Comparison of ENCODE assay signal across 7 mouse cellular contexts in the genomic region with DNA sequence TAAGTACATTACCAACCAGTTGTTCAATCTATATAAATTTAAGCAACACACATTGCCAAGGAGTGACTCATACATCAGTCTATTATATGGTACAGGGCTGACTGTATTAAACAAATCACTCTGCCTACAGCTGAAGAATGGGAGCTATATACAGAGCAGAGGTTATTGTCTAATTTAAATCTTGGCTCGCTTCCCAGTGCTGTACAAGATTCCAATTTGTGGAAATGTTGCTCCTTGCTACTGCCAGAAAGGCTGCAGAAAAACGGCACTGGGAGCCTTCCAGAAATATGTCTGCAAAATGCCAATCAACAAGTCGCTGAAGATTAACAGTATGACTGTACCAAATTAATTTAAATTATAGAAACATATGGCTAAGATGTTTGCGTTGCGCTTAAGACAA. TPM values are rescaled to one million over a fixed set of nuclear protein-coding genes. Genes with fewer than 3 reads are reported as not detected.
DNase-seq lines count a peak whose midpoint lies in the region; ATAC-seq lines count a peak whose summit lies in the region.

No protein-coding gene starts in this region.

- no peak overlapping the region for H3K4me3 ChIP-seq in limb, embryonic 11.5 days (ENCODE audit: low read depth, low read length)
- no peak overlapping the region for H3K4me3 ChIP-seq in limb, embryonic 10.5 days
- no peak overlapping the region for H3K4me3 ChIP-seq in forebrain, embryonic 13.5 days
- no peak overlapping the region for H3K4me3 ChIP-seq in intestine, embryonic 15.5 days (replicated peaks)
- H3K4me3 ChIP-seq in midbrain, embryonic 14.5 days (replicated peaks; ENCODE audit: low read depth, low read length): no peak overlapping the region

- no peak overlapping the region for H3K4me2 ChIP-seq in limb, embryonic 11.5 days (ENCODE audit: low read depth, severe bottlenecking)
- peak overlapping the region; percentile 45 for H3K4me2 ChIP-seq in forebrain, embryonic 13.5 days
- no peak overlapping the region for H3K4me2 ChIP-seq in intestine, embryonic 15.5 days (replicated peaks)
- peak overlapping the region; percentile 41 for H3K4me2 ChIP-seq in midbrain, embryonic 14.5 days (ENCODE audit: low read length)

- peak; percentile 76; the same call in 1 of the 2 replicates for ATAC-seq in limb, embryonic 11.5 days (ENCODE audit: insufficient number of reproducible peaks, low FRiP score, low TSS enrichment, low read depth)
- peak; percentile 93 for ATAC-seq in forebrain, embryonic 13.5 days
- ATAC-seq in intestine, embryonic 15.5 days: peak; percentile 91
- peak; percentile 77; the same call in 1 of the 2 replicates for ATAC-seq in midbrain, embryonic 14.5 days (ENCODE audit: low FRiP score, low TSS enrichment)

- peaks cover 3% of the 10 kb centered on the region; the same call in 1 of the 2 replicates for H3K9me3 ChIP-seq in limb, embryonic 11.5 days (ENCODE audit: control insufficient read depth, low read length)
- peaks cover 4% of the 10 kb centered on the region; the same call in 1 of the 2 replicates for H3K9me3 ChIP-seq in limb, embryonic 10.5 days (replicated peaks)
- H3K9me3 ChIP-seq in forebrain, embryonic 13.5 days (replicated peaks): no peaks in the 10 kb centered on the region; the same call in 1 of the 2 replicates
- H3K9me3 ChIP-seq in intestine, embryonic 15.5 days: no peaks in the 10 kb centered on the region
- H3K9me3 ChIP-seq in midbrain, embryonic 14.5 days (ENCODE audit: control insufficient read depth, low read length): no peaks in the 10 kb centered on the region

- WGBS in limb, embryonic 11.5 days: 74% methylated on average over 5 of the region's 5 CpGs
- WGBS in limb, embryonic 10.5 days: 91% methylated on average over 5 of the region's 5 CpGs
- 18% methylated on average over 5 of the region's 5 CpGs for WGBS in forebrain, embryonic 13.5 days
- 29% methylated on average over 5 of the region's 5 CpGs for WGBS in intestine, embryonic 15.5 days
- WGBS in midbrain, embryonic 14.5 days: 28% methylated on average over 5 of the region's 5 CpGs

- H3K4me1 ChIP-seq in limb, embryonic 11.5 days (ENCODE audit: control insufficient read depth, insufficient read depth, low read length): no peaks in the 10 kb centered on the region
- H3K4me1 ChIP-seq in limb, embryonic 10.5 days: peaks cover 5% of the 10 kb centered on the region; the same call in 1 of the 2 replicates
- H3K4me1 ChIP-seq in forebrain, embryonic 13.5 days: peaks cover 61% of the 10 kb centered on the region
- H3K4me1 ChIP-seq in intestine, embryonic 15.5 days (replicated peaks): peaks cover 14% of the 10 kb centered on the region
- peaks cover 62% of the 10 kb centered on the region for H3K4me1 ChIP-seq in midbrain, embryonic 14.5 days (ENCODE audit: control insufficient read depth, insufficient read depth, low read length)

- DNase-seq in limb, embryonic 11.5 days (ENCODE audit: low spot score): no peak
- no peak for DNase-seq in limb, embryonic 10.5 days (ENCODE audit: low spot score)
- peak; percentile 89 for DNase-seq in midbrain, embryonic 14.5 days
- DNase-seq in testis, postnatal 14 days (ENCODE audit: low spot score): no peak
- no peak for DNase-seq in thymus, postnatal 10 days (ENCODE audit: low spot score in 2 of 2)

- no peak overlapping the region for H3K27ac ChIP-seq in limb, embryonic 11.5 days (replicated peaks; ENCODE audit: low read depth, low read length)
- H3K27ac ChIP-seq in limb, embryonic 10.5 days: no peak overlapping the region
- H3K27ac ChIP-seq in forebrain, embryonic 13.5 days: peak overlapping the region; percentile 80
- peak overlapping the region; percentile 58 for H3K27ac ChIP-seq in intestine, embryonic 15.5 days
- peak overlapping the region; percentile 78 for H3K27ac ChIP-seq in midbrain, embryonic 14.5 days (replicated peaks; ENCODE audit: low read depth, low read length)

- H3K27me3 ChIP-seq in limb, embryonic 11.5 days (ENCODE audit: control insufficient read depth, insufficient read depth, low read length): no peaks in the 10 kb centered on the region
- H3K27me3 ChIP-seq in limb, embryonic 10.5 days (ENCODE audit: low read depth, poor library complexity, severe bottlenecking): no peaks in the 10 kb centered on the region
- H3K27me3 ChIP-seq in forebrain, embryonic 13.5 days: no peaks in the 10 kb centered on the region
- H3K27me3 ChIP-seq in intestine, embryonic 15.5 days (replicated peaks): no peaks in the 10 kb centered on the region
- H3K27me3 ChIP-seq in midbrain, embryonic 14.5 days (ENCODE audit: control insufficient read depth, insufficient read depth, low read length): no peaks in the 10 kb centered on the region

- no peaks in the 10 kb centered on the region for H3K36me3 ChIP-seq in limb, embryonic 11.5 days (ENCODE audit: control insufficient read depth, insufficient read depth, low read length)
- peaks cover 7% of the 10 kb centered on the region; the same call in 1 of the 2 replicates for H3K36me3 ChIP-seq in limb, embryonic 10.5 days
- H3K36me3 ChIP-seq in forebrain, embryonic 13.5 days (ENCODE audit: poor library complexity, severe bottlenecking): peaks cover 16% of the 10 kb centered on the region
- 0 out of 2 replicates have a peak, but pooled peaks cover 3% of the 10 kb centered on the region for H3K36me3 ChIP-seq in intestine, embryonic 15.5 days
- 0 out of 2 replicates have a peak, but pooled peaks cover 3% of the 10 kb centered on the region for H3K36me3 ChIP-seq in midbrain, embryonic 14.5 days (ENCODE audit: control insufficient read depth, insufficient read depth, low read length)

- no peak overlapping the region for H3K9ac ChIP-seq in limb, embryonic 11.5 days (ENCODE audit: low read length)
- no peak overlapping the region for H3K9ac ChIP-seq in forebrain, embryonic 13.5 days
- no peak overlapping the region for H3K9ac ChIP-seq in intestine, embryonic 15.5 days
- H3K9ac ChIP-seq in midbrain, embryonic 14.5 days (replicated peaks; ENCODE audit: low read length): no peak overlapping the region; the same call in 1 of the 2 replicates

RNA-seq across cellular contexts. Expression of a gene that starts 45.9 kb away (rescaled TPM):
- 8.3 and 9.2 TPM in 2 replicates for polyA plus RNA-seq in limb, embryonic 11.5 days (2014; fragmentation: Nextera tagmentation; extraction: Ambion mirVana)
- polyA plus RNA-seq in limb, embryonic 10.5 days (2016; fragmentation: Nextera tagmentation; extraction: Ambion mirVana): 4.4 and 4.6 TPM in 2 replicates
- 25.8 and 27.6 TPM in 2 replicates for polyA plus RNA-seq in forebrain, embryonic 13.5 days (2015; fragmentation: Nextera tagmentation; extraction: Ambion mirVana)
- polyA plus RNA-seq in intestine, embryonic 15.5 days (2015; fragmentation: Nextera tagmentation; extraction: Ambion mirVana): 4.8 and 7.0 TPM in 2 replicates
- polyA plus RNA-seq in midbrain, embryonic 14.5 days (2014; fragmentation: Nextera tagmentation; extraction: Ambion mirVana): 40.2 and 42.0 TPM in 2 replicates

Comparison
In these comparisons a context has a peak if more than half of its experiments do, and no peak if none do; other contexts are left out.
1. H3K27ac ChIP-seq: peak in forebrain, embryonic 13.5 days (single experiment), intestine, embryonic 15.5 days (single experiment) and midbrain, embryonic 14.5 days (single experiment); none in limb, embryonic 11.5 days (single experiment) and limb, embryonic 10.5 days (single experiment).
2. H3K4me2 ChIP-seq: peak in forebrain, embryonic 13.5 days (single experiment) and midbrain, embryonic 14.5 days (single experiment); none in limb, embryonic 11.5 days (single experiment) and intestine, embryonic 15.5 days (single experiment).
3. Peak in every context shown above with its lines, with median percentiles within 50 percentile points of each other: ATAC-seq.